Mouse (Mus musculus): ENCODE results near the gene 1700037H04Rik. TPM values are rescaled to one million over a fixed set of nuclear protein-coding genes. Genes with fewer than 3 reads are reported as not detected.

1700037H04Rik gene
- polyA plus RNA-seq (2017; shearing (Covaris generic)): 49.2 TPM

DNA sequence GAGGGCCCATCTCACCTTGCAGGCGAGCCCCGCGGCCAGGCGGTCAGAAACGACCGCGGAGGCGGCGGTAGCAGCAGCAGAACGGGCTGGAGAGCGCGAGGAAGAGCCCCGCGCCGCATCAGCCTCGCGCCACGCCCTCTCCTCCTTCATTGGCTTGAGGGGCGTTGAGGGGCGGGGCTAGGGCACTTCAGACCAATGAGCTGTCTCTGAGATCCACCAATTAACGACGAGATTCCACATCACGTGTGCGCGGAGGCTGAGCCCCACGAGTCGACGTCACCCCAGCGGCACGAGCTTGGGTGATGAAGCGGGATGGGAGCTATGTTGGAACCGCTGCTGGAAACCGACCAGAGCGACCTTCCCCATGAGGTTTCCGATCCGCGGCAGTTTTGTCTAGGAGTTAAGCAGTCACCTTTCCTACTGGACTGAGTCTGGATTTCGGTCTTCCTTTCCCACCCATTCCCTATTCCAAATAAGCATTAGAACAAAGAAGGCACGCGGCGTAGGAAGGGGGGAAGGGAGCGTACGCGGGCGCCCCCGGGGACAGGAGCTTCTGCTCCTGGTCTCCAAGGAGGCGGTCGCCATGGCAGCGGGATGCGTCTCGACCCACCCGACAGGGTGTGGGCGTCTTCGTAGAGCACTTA lies at the start of gene 1700037H04Rik:
Gene 1700037H04Rik (minus strand): TSS at position 144 of the 644 bp plus-strand sequence.

DNA sequence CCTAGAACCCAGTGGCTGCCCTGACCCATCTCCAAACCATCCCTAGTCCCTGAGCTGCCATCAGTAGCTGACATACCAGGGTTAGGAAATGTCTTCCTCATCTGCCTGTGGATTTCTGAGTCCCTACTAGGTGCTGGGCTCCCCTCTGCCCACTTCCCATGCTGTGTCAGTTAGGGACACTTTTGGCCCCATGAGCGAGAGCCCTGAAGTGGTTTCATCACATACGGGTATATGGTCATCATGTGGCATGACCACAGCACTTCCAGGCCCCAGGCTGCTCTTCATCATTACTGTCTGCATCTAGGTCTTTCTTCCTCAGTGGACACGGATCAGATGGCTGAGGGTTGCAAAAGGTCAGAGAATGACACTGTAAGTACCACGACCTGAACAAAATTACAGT lies 46.9 kb upstream of the 1700037H04Rik start, which contains the start of gene Ap5s1:
Gene Ap5s1 (plus strand): TSS at position 301 of the 400 bp plus-strand sequence.

DNA sequence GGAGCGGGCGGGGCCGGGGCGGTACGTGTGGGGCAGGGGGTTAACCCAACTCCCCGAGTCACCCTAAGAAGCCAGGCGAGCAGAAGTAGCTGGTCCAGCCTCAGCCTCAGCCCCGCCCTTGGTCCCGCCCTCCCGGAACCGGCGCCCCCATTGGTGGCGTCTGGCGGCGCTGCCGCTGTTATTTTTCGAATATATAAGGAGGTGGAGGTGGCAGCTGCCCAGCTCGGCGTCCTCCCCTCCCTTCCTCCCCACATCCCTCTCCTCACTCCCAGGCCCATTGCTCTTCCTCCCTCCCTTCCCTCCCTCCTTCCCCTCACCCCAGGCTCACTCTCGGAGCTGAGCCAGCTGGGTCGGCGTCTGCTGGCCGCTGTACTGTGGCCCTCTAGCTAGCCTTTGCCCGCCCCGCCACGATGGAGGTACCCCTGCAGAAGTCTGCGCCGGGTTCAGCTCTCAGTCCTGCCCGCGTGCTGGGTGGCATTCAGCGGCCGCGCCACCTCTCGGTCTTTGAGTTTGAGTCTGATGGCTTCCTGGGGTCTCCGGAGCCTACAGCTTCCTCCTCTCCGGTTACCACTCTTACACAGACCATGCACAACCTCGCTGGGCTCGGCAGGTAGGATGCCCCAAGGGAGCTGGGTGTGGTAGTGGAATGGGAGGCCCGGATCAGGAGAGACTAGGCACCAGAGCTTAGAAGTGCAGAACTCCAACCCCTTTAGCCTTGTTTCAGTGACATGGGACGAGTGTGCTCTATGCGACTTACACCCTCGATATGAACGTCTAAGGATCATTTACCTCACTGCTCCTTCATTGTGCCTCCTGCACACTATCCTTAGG lies 27.1 kb upstream of the 1700037H04Rik start, which contains the start of the genes Cdc25b and Spef1:
Gene Cdc25b (plus strand): TSS at position 179 of the 831 bp plus-strand sequence.
Gene Spef1 (minus strand): TSS at position 512 of the 831 bp plus-strand sequence.

DNA sequence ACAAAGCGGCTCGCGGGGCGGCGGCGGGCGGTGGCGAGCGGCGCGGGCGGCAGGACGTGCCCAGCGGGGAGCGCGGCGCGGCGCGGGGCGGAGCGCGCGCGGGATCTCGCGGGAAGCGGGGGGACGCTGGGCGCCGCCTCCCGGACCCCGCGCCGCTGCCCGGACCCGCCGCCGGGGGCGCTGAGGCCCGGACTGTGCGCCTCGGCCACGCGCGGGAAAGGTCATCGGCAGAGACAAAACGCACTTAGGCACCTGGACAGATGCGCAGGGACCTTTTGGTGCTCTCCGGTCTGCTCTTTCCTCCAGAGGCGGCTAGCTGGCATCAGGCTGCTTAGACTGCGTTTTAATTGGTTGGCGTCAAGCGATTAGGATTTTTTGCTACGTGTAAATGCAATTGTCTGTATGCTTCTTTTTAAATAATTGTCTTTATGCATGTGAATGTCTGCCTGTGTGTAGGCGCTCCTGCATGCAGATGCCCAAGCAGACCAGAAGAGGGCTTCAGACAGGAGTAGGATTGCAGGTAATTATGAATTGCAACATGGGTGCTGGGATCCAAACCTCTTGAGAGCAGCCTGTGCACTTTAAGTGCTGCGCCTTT lies 20.2 kb upstream of the 1700037H04Rik start, which contains the start of gene Cenpb:
Gene Cenpb (minus strand): TSS at position 78 of the 598 bp plus-strand sequence.

DNA sequence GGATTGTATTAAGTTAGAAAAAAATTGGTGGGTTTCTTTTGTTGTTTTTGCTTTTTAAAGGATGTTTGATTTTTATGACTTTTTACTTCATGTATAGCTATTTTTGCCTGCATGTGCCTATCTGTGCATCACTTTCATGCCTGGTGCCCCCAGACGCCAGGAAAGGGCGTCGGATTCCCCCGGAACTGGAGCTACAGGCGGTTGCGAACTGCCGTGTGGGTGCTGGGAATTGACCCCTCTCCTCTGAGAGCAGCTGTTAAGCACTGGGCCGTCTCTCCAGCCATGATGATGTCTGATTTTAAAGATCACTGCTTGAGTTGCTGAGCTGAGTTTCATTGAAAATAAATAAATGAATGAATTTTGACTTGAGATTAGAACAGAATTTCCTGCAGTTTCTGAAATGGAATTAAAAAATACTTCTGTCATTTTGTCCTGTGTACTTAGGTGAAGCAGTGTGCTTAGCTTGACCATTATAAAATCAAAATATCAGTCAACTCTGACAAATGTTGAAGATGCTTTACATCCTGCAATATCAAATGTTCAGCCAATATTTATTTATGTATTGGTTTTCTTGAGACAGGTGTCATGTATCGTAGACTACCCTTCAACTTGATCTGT lies 26.8 kb downstream of the 1700037H04Rik start, which contains the start of gene Gm11037:
Gene Gm11037 (plus strand): TSS at position 568 of the 618 bp plus-strand sequence.

DNA sequence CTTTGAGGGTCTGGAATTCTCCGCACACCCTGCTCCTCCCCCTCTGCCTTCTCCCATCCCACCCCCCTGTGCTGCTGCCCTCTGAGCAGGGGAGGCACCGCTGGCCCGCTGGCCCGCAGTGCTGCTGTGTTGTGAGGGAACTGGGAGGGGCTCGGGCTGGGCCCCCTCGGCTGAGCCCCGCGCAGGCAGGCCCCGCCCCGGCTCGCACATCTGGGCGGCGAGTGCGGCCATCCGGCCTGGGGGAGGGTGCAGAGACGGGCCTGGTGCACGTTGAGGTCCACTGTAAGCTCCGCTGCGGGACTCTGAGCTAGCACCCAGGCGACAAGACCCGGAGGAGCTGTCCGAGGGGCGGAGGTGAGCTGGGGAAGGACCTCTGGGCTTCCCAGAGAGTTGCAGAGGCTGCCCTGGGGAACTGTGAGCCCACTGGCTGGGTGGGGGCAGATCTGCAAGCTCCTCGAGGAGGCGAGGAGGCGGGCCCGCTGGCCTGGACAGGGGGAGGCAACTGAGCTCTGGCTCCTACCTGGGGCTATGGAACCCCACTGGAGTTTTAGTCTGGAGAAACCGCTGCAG lies 32.6 kb downstream of the 1700037H04Rik start, which contains the start of gene Hspa12b:
Gene Hspa12b (plus strand): TSS at position 120 of the 570 bp plus-strand sequence.

Other genes with a start within 250 kb of the 1700037H04Rik start
- not detected for gene Gfra4, start 117.0 kb downstream of the 1700037H04Rik start, polyA plus RNA-seq (2017; shearing (Covaris generic))
- gene Adam33, start 96.3 kb downstream of the 1700037H04Rik start, polyA plus RNA-seq (2017; shearing (Covaris generic)): 0.67 TPM
- 0.40 TPM for gene Siglec1, start 73.3 kb downstream of the 1700037H04Rik start, polyA plus RNA-seq (2017; shearing (Covaris generic))
- gene Hspa12b, start 32.8 kb downstream of the 1700037H04Rik start, polyA plus RNA-seq (2017; shearing (Covaris generic)): 0.21 TPM
- not detected for gene Gm11037, start 26.6 kb downstream of the 1700037H04Rik start, polyA plus RNA-seq (2017; shearing (Covaris generic))
- gene Cenpb, start 20.0 kb upstream of the 1700037H04Rik start, polyA plus RNA-seq (2017; shearing (Covaris generic)): 2.2 TPM
- 143 TPM for gene Cdc25b, start 26.9 kb upstream of the 1700037H04Rik start, polyA plus RNA-seq (2017; shearing (Covaris generic))
- not detected for gene Spef1, start 27.2 kb upstream of the 1700037H04Rik start, polyA plus RNA-seq (2017; shearing (Covaris generic))
- gene Ap5s1, start 47.0 kb upstream of the 1700037H04Rik start, polyA plus RNA-seq (2017; shearing (Covaris generic)): 26.5 TPM
- 33.7 TPM for gene Mavs, start 74.0 kb upstream of the 1700037H04Rik start, polyA plus RNA-seq (2017; shearing (Covaris generic))
- 10.8 TPM for gene Pank2, start 102.4 kb upstream of the 1700037H04Rik start, polyA plus RNA-seq (2017; shearing (Covaris generic))
- gene Rnf24, start 192.8 kb upstream of the 1700037H04Rik start, polyA plus RNA-seq (2017; shearing (Covaris generic)): 1.9 TPM

All from activated CD4-positive, CD25-positive, alpha-beta regulatory T cell, adult 9 weeks (primary cell).